Mouse (Mus musculus): ENCODE measurements around the gene Acsl4.

Acsl4 gene

GRCm38 (mm10) chrX:142390247-142390908 is at the start of gene Acsl4:
TSS of gene Acsl4 (minus strand) at chrX:142390535.
- DNase-seq, result peak; percentile 80

- DNase-seq, result no peak
These were observed 47.7 kb upstream of the Acsl4 start for GRCm38 (mm10) chrX:142437971-142438504.

DNA sequence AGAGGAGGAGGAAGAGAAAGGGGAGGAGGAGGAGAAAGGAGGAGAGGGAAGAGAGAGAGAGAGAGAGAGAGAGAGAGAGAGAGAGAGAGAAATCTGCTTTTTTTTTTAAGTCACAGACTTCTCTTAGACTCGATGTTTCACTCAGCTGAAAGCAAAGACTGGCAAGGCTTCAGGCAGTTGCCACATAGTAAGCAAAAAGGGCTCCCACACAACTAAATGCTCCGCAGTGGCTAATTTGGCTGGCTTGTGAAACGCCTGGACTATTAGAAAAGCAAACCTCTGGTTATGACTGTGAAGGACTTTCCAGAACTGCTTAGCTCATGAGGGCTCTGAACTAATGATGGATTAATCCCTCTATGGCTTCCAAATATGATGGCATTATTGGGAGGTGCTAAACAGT is 42.5 kb upstream of the Acsl4 start:
- no peak for DNase-seq

- no peak for DNase-seq
These were observed 36.8 kb upstream of the Acsl4 start for GRCm38 (mm10) chrX:142427111-142427510.

- no peak for DNase-seq
These were observed 36.3 kb upstream of the Acsl4 start for GRCm38 (mm10) chrX:142426628-142427027.

- no peak for DNase-seq
These were observed 23.5 kb upstream of the Acsl4 start for GRCm38 (mm10) chrX:142413884-142414283.

DNA sequence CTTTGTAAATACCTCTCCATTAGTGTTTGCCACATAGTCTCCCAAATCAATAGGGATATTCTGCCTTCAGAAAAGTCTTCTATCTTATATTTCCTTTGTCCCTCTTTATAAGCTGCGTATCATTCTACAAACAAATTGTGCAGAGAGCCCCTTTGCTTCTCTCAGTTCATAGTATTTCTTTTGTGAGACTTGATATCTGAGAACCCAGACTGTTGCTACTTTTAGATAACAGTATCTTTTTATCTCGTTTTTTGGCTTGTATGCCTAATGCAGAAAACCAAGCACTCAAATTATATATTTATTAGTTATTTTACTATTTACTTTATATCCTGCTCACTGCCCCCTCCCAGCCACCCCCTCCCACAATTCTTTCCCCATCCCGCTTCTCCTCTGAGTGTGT is 19.7 kb upstream of the Acsl4 start:
- no peak for DNase-seq

GRCm38 (mm10) chrX:142409338-142409737 is 19.0 kb upstream of the Acsl4 start:
- DNase-seq, result no peak

GRCm38 (mm10) chrX:142403114-142403513 is 12.8 kb upstream of the Acsl4 start:
- DNase-seq, result no peak

GRCm38 (mm10) chrX:142398621-142399020 is 8.3 kb upstream of the Acsl4 start:
- DNase-seq, result no peak

GRCm38 (mm10) chrX:142390909-142391265 is 552 bp upstream of the Acsl4 start:
- no peak for DNase-seq

- DNase-seq, result peak; percentile 27
These were observed 665 bp downstream of the Acsl4 start for GRCm38 (mm10) chrX:142389581-142390159.

- no peak for DNase-seq
These were observed 2.2 kb downstream of the Acsl4 start for GRCm38 (mm10) chrX:142388141-142388540.

DNA sequence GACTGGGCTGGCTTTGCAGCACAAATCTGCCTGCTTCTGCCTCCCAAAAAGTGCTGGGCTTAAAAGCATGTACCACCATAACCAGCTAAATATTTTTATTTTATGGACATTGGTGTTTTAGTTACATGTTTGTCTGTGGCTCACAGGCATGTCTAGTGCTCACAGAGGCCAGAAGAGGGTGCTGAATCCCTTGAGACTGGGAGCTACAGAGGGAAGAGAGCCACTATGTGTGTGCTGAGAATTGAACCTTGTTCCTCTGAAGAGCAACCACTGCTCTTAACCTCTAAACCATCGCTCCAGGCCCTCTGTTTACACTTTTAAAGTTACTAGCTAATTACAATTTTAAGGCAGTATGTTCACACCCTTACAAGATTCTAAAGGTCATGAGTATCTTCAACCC is 2.7 kb downstream of the Acsl4 start:
- no peak for DNase-seq

- no peak for DNase-seq
These were observed 5.4 kb downstream of the Acsl4 start for GRCm38 (mm10) chrX:142384918-142385317.

- DNase-seq, result no peak
These were observed 10.4 kb downstream of the Acsl4 start for GRCm38 (mm10) chrX:142379894-142380293.

DNA sequence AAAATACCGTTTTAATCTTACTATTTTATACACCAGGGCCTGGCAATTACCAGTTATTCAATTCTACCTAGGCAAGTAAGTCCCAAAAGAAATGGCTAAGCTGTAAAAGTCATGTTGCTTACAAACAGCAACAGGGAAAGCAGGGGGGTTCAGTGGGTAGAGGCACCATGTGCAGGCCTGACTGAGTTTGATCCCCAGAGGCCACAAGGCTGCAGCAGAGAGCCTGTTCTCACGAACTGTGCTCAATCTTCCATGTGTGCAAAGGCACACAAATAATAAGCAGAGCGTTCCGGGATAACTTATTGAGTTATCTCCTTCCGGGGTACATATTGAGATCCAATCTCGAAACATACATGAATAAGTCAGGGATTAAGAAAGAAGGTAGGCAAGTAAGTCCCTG is 12.3 kb downstream of the Acsl4 start:
- DNase-seq, result no peak

- no peak for DNase-seq
These were observed 13.0 kb downstream of the Acsl4 start for GRCm38 (mm10) chrX:142377358-142377757.

GRCm38 (mm10) chrX:142376747-142377146 is 13.6 kb downstream of the Acsl4 start:
- DNase-seq, result no peak

DNA sequence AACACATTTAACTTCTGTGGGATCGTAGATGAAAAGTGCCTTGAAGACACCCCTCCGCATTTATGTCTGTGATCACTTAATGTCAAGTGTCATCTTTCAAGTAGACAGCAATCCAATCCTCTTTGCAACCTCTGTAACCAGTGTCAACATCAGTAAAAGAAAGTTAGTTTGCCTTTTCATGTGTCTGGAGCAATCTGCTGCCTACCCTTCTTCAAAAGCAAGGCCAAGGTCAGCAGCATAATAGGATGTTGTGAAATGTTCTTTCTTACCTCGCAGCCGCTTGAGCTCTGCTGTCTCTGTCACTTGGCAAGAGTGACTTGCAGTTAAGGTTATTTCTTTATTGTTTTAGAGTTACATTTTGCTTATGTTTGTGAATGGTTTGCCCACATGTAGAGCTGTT is 14.8 kb downstream of the Acsl4 start:
- no peak for DNase-seq

DNA sequence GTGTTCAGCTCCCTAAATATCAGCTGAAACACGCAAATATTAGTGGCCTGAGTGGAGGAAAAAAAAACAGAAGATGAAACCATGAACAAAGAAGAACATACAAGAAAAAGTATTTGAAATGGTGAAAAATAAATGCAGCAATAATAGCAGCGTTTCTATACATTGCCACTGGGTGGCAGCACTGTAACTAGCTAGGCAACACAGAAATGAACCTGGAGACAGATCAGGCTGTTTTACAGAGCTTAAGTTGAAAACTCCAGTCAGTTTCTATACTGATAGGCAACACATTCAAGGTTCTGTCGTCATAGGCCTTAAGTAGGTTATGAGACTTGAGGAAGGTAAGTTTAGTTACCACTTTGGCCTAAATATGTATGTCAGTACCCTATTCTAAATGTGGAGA is 17.9 kb downstream of the Acsl4 start:
- peak; percentile 67 for DNase-seq

DNA sequence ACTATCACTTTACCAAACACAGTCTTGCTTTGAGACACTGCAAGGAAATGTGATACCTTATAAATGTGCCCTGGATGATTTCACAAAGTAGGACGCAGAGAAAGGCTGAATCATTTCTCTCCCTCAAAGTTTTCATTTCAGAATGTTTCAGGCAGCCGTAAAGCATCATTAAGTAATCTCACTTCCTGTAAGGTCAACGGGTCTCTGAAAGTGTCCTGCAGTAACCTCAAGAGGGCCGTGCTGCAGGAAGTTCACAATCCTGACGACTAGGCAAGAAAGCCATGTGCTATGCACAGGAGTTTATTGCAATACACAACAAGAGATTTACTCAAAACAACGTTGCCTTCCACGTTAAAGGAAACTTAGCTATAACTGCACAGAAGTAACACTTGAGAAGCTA is 20.4 kb downstream of the Acsl4 start:
- no peak for DNase-seq

- DNase-seq, result no peak
These were observed 26.5 kb downstream of the Acsl4 start for GRCm38 (mm10) chrX:142363882-142364281.

GRCm38 (mm10) chrX:142359031-142359430 is 31.3 kb downstream of the Acsl4 start:
- DNase-seq, result no peak

DNA sequence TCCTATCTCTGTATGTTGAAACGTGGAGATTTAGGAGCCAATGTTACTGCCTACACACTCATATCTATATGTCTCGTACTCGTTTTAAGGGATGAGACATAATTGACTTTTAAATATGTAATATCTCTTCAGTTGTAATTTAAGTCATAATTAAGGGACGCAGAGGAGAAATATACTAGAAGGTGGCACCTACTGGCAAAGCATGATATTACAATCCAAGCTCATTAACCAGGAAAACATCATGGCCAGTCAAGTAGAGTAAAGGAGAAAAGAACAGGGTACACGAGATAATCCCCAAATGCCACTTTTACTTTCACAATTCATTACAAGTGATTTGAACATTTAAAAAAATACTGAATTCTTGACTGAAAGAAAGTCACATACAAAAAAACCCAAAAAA is 31.9 kb downstream of the Acsl4 start:
- DNase-seq, result no peak
